Mouse (Mus musculus) heart, postnatal 10 days (tissue): Measurements from ENCODE around the gene Tbc1d24. TPM values are rescaled to one million over a fixed set of nuclear protein-coding genes. Genes with fewer than 3 reads are reported as not detected.

Experiments
- microRNA-seq, 2 experiments: library from miRNA; unstranded; fragments of <30 nt; microRNA quantifications; one replicate each; pipeline ENCODE4 v1.2.0; 2022
- total RNA-seq, 2 experiments: library from RNA; stranded (reverse); gene quantifications; 2 replicates each; pipeline ENCODE4 v1.2.3; 2021

The Tbc1d24 gene
- total RNA-seq, 2 experiments from 2014 or later = 8.4 to 11.0 TPM

Small RNA genes within 50 kb of the gene (microRNA-seq; reads per million reads assigned to microRNA genes)
- gene Mir5134 = 1.9 to 2.8 reads per million in 2 experiments
- 0.35 to 0.47 reads per million in 2 experiments for gene Mir6965

Other genes starting within 250 kb of the Tbc1d24 start
- gene Prss30, start 225.0 kb downstream of the Tbc1d24 start, total RNA-seq = not detected
- not detected for gene Prss22, start 207.5 kb downstream of the Tbc1d24 start, total RNA-seq
- not detected for gene Prss27, start 167.4 kb downstream of the Tbc1d24 start, total RNA-seq
- gene Kctd5, start 132.1 kb downstream of the Tbc1d24 start, total RNA-seq = 10 to 100 TPM; 19.5 to 20.8 TPM
- gene Pdpk1, start 54.6 kb downstream of the Tbc1d24 start, total RNA-seq = 10 to 100 TPM; 49.4 to 52.9 TPM
- 10 to 100 TPM; 20.7 to 22.8 TPM for gene Amdhd2, start 41.8 kb downstream of the Tbc1d24 start, total RNA-seq
- gene Atp6v0c, start 35.9 kb downstream of the Tbc1d24 start, total RNA-seq = 100 to 1,000 TPM; 275 to 284 TPM
- 1 to 10 TPM; 1.6 to 1.7 TPM for gene Ntn3, start 4.0 kb upstream of the Tbc1d24 start, total RNA-seq
- gene Tedc2, start 15.3 kb upstream of the Tbc1d24 start, total RNA-seq = 1 to 10 TPM; 3.5 to 5.0 TPM
- 1 to 10 TPM; 6.9 to 7.7 TPM for gene Ccnf, start 45.9 kb upstream of the Tbc1d24 start, total RNA-seq
- gene Abca17, start 145.5 kb upstream of the Tbc1d24 start, total RNA-seq = not detected
- 10 to 100 TPM; 14.5 to 15.3 TPM for gene Abca3, start 146.4 kb upstream of the Tbc1d24 start, total RNA-seq
- gene Rnps1, start 209.0 kb upstream of the Tbc1d24 start, total RNA-seq = 10 to 100 TPM; 94.7 to 97.3 TPM
- gene Eci1, start 221.1 kb upstream of the Tbc1d24 start, total RNA-seq = 100 to 1,000 TPM; 412 to 459 TPM
- 1 to 10 TPM; 1.0 to 1.6 TPM for gene Dnase1l2, start 237.5 kb upstream of the Tbc1d24 start, total RNA-seq